Mouse (Mus musculus): Measurements from ENCODE around the gene Mobp.
A peak's percentile ranks its signal among the peaks of the same experiment; 100 is the strongest.
"Not testable (repeated sequence)": the region's sequence is repeated elsewhere in the genome, so short reads cannot be mapped to it uniquely, and the experiment has no call there.

Gene Mobp

DNA sequence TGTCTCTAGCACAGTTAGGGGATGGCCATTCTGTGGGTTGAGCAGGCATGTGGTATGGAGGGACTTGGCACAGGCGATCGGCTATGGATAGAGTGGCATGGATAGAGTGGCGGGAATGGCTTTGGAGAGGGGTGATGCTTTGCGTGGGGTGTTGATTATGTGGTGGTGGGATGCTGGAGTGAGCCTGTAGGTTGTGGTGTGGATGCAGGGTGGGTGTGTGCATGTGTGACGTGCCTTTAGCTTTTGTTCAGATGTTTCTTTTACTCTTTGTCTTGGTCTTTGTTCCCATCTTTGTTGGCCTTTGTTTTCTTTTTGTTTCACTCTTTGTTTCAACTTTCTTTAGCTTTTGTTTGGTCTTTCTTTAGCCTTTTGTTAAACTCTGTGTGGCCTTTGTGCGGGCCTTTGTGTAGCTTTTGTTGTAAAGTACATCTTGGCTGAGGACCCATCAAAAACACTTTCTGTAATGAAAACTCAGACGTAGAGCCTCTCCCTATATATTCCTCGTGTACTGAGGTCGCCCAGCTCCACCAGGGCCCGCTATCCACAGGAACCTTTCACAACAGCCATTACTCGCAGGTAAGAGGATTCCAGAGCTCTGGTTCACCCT lies at the start of gene Mobp:
Gene Mobp (plus strand): TSS at position 486 of the 607 bp plus-strand sequence.
- DNase-seq (ENCODE audit: low spot score): no peak

DNA sequence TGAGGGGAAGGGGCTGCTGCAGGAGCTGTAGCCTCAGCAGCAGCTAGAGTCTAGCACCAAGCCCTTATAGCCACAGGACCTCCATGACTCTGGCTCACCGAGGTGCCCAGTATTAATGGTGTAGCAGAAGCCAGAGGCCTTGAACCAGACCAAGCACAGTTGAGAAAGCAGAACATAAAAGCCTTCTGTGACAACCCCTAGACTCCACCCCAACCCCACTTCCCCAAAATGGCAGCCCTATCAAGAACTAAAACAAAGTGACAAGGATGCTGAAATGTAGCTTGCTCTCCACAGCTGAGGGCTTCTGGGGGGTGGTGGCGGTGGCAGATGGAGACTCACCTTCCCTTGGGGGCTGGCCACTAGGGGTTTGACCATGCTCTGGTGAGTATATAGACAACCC lies 48.3 kb upstream of the Mobp start:
- no peak for DNase-seq (ENCODE audit: low spot score)

DNA sequence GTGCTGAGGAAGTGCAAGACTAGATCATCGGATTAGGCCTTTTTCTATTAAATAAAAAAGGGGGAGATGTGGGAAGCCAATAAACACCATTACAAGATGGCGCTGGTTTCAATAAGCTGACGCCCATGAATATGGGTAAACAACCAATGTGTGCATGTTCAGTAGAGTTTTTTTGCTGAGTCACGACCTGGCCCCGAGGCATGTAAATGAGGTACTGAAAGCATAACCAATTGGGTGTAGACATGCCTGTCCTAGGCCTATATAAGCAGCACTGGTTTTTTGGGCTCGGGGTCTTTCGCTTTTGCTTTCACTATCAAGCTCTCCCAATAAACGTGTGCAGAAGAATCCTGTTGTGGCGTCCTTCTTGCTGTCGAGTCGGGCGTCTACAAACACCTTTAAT lies 40.6 kb upstream of the Mobp start:
- DNase-seq (ENCODE audit: low spot score): not testable (repeated sequence)

DNA sequence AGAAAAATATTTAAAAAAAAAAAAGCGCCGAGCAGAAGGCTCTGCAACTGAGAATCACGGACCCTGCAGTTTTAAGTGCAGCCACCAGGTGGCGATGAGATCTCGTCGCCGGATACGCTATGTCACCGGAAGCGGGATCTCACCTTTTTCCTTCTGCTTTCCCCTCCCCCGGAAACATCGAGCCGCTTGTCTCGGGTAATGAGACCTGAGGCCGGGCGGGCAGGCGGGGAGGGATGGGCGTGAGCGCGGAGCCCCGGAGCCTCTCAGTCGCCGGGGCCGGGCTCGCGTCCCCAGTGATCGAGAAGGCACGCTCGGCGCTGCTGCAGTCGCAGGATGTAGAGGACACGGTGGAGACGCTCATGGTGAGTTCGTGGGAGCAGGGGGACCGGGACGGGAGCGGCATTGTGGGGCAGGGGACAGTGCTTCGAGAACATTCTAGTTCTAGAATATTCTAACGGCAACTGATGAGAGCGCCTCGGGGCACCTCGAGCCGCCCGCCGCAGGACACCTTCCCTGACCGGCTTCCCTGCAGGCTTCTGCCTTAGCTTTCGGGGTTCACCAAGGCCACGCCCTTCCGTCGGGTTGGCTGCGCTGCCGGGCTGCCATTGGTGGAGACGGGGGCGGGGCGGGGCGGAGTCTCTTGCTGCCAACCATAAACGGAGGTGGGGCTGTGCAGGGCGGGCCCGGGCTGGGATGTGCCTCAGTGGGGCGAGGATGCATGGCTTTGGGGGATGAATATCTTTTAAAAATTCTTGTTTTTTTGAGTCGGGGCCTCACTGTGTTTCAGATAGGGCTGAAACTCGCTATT lies 39.1 kb upstream of the Mobp start, which contains the start of gene Slc25a38:
Gene Slc25a38 (plus strand): TSS at position 164 of the 808 bp plus-strand sequence.
- DNase-seq (ENCODE audit: low spot score): peak; percentile 96

DNA sequence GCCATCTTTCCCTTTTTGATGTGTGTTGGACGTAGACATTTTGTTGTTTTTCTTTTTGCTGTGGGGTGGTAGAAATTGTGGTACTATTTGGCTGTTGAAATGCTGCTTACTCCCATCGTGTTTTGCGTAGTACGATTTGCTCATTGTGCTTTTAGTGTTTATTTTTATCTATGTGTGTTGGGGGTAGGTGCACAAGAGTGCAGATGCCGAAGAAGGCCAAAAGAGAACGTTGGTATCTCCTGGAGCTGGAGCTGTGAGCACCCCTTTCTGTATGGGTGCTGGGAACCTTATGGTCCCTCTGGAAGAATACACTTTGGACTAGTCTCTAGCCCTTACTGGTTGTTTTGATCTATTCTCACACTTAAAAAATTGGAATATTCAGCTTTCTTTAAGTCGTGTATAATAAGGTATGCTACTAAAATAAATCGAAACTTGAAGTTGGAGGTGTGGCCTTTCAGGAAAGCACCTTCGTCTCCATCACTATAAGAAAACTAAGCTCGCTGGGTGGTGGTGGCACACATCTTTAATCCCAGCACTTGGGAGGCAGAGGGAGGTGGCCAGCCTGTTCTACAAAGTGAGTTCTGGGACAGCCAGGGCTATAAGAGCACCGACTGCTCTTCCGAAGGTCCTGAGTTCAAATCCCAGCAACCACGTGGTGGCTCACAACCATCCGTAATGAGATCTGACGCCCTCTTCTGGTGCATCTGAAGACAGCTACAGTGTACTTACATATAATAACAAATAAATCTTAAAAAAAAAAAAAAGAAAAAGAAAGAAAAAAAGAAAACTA lies 38.2 kb upstream of the Mobp start:
- DNase-seq (ENCODE audit: low spot score): no peak

DNA sequence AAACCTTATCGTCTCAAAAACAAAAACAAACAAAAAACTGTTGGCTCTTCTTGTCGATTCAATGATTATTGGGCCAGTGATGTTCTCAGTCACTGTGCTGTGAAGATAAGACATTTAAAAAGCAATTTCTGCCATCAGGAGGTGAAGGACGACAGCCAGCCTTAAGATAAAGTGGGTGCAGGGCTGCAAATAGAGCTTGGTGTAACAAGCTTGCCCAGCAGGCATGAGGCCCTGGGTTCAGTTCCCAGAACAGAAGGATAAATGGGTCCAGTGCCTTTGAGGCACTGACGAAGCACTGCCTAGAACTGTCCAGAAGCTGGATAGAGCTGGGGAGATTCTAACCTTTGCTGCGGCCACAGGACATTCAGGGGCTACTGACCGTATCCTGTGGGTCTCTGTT lies 37.0 kb upstream of the Mobp start:
- no peak for DNase-seq (ENCODE audit: low spot score)

DNA sequence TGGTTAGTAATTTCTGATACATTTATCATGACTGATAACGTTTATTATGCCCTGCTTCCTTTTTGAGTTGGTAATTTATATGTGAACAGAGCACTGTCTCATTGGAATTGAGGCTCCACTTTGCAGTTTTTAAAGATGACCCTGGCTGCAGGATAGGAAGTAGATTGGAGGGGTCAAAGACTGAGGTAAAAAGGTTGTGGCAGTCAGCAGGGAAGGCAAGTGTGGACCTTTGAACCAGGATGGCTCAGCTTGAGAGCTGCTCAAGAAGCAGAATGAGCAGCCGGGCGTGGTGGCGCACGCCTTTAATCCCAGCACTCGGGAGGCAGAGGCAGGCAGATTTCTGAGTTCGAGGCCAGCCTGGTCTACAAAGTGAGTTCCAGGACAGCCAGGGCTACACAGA lies 36.1 kb upstream of the Mobp start:
- DNase-seq (ENCODE audit: low spot score): no peak

DNA sequence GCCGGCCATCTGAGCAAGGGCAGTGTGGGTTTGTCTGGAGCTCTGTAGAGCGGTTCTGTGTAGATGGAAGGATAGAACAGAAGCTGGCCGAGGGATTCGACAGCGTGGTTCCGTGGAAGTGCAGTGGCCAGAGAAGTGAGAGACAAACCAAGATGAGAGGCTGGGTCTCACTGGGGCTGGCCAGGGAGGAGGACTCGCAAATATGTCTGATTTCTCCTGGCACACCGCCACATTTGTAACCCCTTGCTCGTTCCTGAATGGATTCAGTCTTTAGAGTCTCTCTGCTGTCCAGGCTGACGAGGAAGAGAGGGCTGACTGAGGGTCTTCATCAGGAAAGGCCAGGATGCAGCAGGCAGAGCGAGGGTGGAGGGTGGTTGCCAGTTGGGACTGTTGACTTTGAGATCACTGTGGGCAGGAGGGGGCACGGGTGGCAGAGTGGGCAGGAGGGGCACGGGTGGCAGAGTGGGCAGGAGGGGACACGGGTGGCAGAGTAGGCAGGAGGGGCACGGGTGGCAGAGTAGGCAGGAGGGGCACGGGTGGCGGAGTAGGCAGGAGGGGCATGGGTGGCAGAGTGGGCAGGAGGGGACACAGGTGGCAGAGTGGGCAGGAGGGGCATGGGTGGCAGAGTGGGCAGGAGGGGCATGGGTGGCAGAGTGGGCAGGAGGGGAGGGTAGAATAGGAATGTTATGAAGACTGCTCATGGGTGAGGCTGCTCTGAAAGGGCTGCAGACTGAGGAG lies 35.3 kb upstream of the Mobp start:
- DNase-seq (ENCODE audit: low spot score): no peak

DNA sequence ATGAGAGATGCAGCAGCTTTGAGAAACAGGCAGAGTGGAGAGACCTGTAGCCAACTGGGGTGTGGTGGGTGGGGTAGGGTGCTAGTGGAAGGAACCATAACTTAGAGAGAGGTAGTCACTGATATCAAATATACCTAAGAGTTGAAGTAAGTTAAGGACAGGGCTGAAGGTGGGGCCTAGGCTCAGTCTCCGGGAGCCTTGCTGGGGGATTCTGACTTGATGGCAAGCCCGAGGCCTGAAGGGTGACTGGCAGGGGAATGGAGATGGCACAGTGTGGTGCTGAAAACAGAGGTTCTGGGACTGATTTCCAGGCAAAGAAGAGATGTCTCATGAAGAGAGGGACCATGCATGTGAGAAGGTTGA lies 34.7 kb upstream of the Mobp start:
- DNase-seq (ENCODE audit: low spot score): no peak

DNA sequence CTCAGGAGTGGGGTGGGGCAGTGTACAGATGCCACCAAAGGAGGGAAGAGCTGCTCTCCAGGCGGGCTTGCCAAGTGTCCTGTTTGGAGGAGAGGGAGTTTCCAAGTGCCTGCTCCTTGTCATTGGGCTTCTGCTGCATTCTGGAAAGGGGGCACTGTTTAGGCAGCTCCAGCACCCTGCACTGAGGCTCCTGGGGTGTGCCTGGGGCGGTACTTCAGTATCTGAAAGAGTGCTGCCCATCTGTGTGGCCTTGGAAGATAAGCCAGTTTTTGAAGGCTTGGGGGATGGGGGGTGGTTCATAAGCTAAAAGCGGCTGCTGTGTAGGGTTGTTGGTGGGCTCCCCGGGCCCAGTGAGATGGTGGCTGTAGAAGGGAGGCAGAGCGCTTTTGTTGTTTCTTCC lies 33.9 kb upstream of the Mobp start:
- no peak for DNase-seq (ENCODE audit: low spot score)

DNA sequence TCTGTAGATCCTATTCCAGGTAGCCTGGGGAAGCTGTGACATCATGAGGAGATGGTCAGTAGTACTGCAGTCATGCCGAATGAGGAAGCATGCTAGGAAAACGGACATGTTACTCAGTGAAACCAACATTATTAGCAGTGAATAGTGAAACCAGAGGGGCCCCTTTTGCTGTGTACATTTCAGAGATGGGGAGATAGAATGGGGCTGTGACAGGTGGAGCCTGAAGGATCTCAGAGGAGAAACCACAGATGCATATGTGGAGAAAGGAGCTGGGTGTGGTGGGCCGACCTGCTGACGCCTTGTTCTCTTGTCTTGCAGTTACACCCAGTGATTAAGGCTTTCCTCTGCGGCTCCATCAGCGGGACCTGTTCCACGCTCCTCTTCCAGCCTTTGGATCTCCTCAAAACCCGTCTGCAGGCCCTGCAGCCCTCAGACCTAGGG lies 33.3 kb upstream of the Mobp start:
- DNase-seq (ENCODE audit: low spot score): no peak

DNA sequence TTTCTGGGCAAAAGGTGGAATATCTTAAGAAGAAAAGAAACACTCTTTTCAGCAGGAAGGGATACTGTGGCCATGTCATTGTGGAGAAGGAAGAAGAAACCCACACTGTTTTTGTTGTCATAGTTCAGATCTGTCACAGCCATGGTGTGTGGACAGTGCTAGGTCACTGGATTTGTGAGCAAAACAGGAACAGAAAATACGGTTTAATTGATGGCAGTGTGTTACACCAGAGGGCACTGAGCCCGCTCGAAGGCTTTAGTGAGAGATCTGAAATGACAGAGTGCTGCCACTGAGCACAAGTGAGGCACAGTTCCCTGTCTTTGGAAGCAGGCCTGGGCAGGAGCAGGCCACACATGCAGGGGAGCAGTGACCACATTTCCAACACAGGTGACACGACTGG lies 31.3 kb upstream of the Mobp start:
- DNase-seq (ENCODE audit: low spot score): no peak

DNA sequence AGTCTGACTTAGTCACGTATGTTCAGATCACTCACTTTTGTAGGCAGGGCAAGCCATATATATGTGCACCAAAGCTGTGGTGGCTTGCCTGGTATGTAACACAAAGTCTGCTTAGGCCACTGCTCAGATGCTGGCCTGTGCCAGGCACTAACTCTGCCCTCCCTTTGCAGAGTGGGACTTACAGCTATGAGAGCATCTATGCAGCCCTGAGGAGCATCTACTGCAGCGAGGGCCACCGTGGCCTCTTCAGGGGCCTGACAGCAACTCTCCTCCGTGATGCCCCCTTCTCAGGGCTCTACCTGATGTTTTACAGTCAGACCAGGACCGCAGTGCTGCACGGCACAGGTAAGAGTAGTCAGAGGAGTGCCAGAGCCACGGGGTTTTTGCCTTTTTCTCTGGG lies 29.0 kb upstream of the Mobp start:
- no peak for DNase-seq (ENCODE audit: low spot score)

DNA sequence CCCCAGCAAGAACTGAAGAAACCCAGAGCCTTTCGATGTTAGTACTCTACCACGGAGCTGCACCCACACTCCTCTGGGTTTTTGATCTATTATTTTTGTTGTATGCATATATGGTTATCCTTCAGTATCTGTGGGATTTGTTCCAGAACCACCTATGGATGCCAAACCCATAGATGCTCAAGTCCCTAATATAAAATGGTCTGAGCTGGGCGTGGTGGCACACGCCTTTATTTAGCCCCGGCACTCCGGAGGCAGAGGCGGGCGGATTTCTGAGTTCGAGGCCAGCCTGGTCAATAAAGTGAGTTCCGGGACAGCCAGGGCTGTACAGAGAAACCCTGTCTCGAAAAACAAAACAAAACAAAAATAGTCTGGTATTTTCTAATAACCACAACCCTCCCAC lies 22.6 kb upstream of the Mobp start:
- DNase-seq (ENCODE audit: low spot score): no peak

DNA sequence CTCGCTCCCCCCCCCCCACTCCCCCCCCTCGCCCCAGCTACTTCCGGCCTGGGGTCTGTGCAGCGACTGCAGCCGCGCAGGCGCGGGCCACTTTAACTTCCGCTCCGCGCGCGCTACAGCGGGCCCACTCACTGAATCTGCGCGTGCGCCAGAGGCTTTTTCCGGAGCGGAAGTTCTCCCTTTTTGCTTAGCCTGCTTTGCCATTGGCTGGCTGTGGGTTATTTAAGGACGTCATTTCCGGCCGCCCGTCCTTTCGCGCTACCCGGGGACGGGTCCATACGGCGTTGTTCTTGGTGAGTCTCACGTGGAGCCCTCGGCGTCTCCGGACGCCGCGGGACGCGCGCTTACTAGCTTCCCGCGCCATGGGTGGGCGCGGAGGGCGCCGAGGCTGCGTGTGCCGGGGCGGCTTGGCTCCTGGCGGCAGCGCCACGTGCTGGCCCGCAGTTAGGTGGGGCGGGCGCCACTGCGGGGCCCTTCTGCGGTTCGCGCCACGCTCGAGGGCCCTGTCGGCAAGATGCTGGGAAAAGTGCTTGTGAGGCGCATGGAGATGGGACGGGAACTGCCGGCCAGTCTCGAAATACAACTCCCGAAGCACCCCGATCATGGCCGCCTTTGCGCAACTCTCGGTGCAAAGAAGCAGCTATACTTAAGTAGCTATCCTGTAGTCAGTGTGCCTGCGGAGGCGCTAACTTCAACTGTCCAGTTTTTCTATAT lies 21.8 kb upstream of the Mobp start, which contains the start of gene Rpsa:
Gene Rpsa (plus strand): TSS at position 152 of the 714 bp plus-strand sequence.
- peak; percentile 98 for DNase-seq (ENCODE audit: low spot score)

DNA sequence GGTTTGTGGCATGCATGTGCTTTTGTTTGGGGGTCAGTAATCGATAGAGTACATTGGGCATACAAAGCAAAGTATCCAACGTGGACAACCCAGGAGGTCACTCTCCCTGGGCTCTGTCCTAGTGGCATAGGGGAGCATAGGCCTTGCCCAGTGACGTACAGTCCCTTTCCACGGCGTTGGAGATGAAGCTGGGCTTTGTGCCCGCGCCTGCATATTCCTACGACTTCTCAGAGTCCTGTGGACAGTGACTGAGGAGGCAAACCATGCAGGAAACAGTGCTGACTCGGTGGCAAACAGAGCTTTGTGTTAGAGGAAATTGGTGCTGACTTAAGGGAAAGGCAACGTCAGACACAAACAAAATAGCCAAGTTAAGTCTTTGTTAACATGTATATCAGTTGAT lies 20.2 kb upstream of the Mobp start:
- DNase-seq (ENCODE audit: low spot score): no peak

DNA sequence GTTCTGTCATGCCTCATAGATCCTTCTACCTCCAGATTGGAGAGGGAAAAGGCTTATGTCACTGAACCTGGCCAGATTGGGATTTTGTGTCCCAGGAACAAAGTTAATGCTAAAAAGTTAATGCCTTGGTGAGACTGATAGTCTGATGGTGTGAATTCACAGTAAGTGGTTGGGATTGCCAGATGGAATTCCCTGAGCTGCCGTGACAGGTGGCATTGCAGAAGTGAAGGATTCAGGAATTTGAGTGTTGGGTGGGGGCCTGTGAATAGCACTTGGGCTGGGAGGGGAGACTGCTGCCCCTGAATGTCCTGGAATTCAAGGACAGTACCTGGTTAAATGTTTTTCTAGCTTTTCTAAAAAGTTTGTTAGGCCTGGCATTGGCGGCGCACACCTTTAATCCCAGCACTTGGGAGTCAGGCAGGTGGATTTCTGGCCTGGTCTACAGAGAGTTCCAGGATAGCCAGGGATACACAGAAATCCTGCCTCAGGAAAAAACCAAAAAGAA lies 17.7 kb upstream of the Mobp start:
- DNase-seq (ENCODE audit: low spot score): no peak

DNA sequence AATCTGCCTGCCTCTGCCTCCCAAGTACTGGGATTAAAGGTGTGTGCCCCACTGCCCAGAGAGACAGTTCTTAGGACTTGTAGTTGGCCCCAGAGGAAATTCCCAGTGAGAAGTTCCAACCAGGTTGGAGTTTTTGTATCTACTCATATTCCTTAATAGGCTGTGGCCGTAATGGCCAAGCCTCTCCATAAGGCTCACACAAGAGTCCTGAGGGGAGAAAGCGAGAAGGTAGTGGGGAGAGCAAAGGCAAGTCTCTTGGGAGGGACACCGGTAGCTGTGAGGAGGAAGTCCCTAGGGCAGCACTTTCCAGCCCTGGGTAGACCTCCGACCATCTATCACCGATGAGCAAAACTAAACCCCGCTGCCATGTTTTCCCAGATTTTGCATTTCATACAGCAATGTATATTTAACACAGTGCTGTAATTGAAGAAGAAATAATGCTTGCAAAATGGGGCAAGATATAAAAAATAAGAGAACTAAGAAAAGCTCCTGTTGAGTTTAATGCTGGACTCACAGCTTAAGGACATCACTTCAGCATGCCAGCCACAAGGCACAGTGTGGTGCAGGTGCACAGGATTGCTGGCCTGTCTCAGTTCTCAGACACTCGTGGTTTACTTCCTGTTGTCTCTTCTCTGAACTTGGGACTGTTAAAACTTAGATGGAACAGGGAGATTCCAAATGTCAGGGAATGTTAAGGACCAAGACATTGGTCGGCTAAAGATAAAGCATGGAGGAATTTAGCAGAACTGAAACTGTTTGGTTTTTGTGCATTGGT lies 16.3 kb upstream of the Mobp start:
- no peak for DNase-seq (ENCODE audit: low spot score)

DNA sequence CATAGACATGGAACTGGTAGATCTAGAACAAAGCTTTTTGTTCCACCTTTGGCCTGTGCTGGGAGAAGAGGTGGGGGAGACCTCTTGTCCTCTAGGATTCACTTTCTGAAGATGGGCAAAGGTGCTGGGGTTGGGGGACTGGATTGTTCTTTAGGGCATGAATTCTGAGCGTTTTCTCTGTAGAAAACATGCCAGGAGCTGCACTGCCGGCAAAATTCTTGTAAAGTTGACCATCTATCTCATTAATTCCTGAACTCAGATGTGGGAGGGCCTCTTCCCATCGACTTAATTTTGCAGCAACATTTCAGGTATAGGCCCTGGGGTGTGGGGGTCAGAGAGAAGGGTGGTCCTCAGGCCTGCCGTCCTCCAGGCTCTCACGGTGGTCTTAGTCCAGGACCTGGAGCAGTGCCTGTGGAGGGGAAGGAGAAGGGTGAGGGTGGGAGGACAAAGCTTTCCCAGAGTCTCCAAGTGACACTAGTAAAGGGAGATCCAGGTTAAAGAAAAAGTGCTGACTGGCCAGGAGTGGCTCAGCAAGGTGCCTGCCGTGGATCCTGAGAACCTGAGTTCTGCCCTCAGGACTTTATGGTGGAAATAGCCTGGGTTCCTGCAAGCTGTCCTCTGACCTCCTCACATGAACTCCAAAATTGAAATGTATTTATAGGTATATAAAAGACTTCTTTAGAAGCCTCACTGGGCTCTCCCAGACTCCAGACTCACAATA lies 15.6 kb upstream of the Mobp start:
- DNase-seq (ENCODE audit: low spot score): no peak
